Mouse (Mus musculus): Measurements from ENCODE around the gene Ptpn5. TPM values are rescaled to one million over a fixed set of nuclear protein-coding genes. Genes with fewer than 3 reads are reported as not detected.
A peak's percentile ranks its signal among the peaks of the same experiment; 100 is the strongest.

Gene Ptpn5
- total RNA-seq, 2 experiments from 2014 or later, result 2.0 to 2.1 TPM

- no peak for DNase-seq (ENCODE audit: low spot score in 2 of 2)
Measured at GRCm38 (mm10) chr7:47112036-47112435, 21.4 kb downstream of the Ptpn5 start.

- DNase-seq (ENCODE audit: low spot score in 2 of 2), result no peak
Measured at GRCm38 (mm10) chr7:47111121-47111520, 22.4 kb downstream of the Ptpn5 start.

- DNase-seq (ENCODE audit: low spot score in 2 of 2), result no peak
Measured at GRCm38 (mm10) chr7:47110511-47110910, 23.0 kb downstream of the Ptpn5 start.

- no peak for DNase-seq (ENCODE audit: low spot score in 2 of 2)
Measured at GRCm38 (mm10) chr7:47108779-47109189, 24.7 kb downstream of the Ptpn5 start.

- no peak for DNase-seq (ENCODE audit: low spot score in 2 of 2)
Measured at GRCm38 (mm10) chr7:47106949-47107348, 26.5 kb downstream of the Ptpn5 start.

GRCm38 (mm10) chr7:47103671-47104414 lies 29.6 kb downstream of the Ptpn5 start:
- DNase-seq (ENCODE audit: low spot score in 2 of 2), result no peak

- no peak for DNase-seq (ENCODE audit: low spot score in 2 of 2)
Measured at GRCm38 (mm10) chr7:47102970-47103369, 30.5 kb downstream of the Ptpn5 start.

GRCm38 (mm10) chr7:47100615-47101014 lies 32.9 kb downstream of the Ptpn5 start:
- DNase-seq (ENCODE audit: low spot score in 2 of 2), result no peak

- DNase-seq (ENCODE audit: low spot score in 2 of 2), result no peak
Measured at GRCm38 (mm10) chr7:47099306-47099705, 34.2 kb downstream of the Ptpn5 start.

- no peak for DNase-seq (ENCODE audit: low spot score in 2 of 2)
Measured at GRCm38 (mm10) chr7:47098044-47098443, 35.4 kb downstream of the Ptpn5 start.

GRCm38 (mm10) chr7:47094969-47095368 lies 38.5 kb downstream of the Ptpn5 start:
- no peak for DNase-seq (ENCODE audit: low spot score in 2 of 2)

- no peak for DNase-seq (ENCODE audit: low spot score in 2 of 2)
Measured at GRCm38 (mm10) chr7:47093935-47094334, 39.5 kb downstream of the Ptpn5 start.

GRCm38 (mm10) chr7:47085075-47085474 lies 48.4 kb downstream of the Ptpn5 start:
- no peak for DNase-seq (ENCODE audit: low spot score in 2 of 2)

GRCm38 (mm10) chr7:47081277-47081676 lies 52.2 kb downstream of the Ptpn5 start:
- peak; percentile 38 to 63 for DNase-seq (ENCODE audit: low spot score in 2 of 2)

- no peak for DNase-seq (ENCODE audit: low spot score in 2 of 2)
Measured at GRCm38 (mm10) chr7:47080868-47081267, 52.6 kb downstream of the Ptpn5 start.

GRCm38 (mm10) chr7:47077451-47077850 lies 56.0 kb downstream of the Ptpn5 start:
- no peak for DNase-seq (ENCODE audit: low spot score in 2 of 2)

- no peak for DNase-seq (ENCODE audit: low spot score in 2 of 2)
Measured at GRCm38 (mm10) chr7:47076729-47077128, 56.8 kb downstream of the Ptpn5 start.

- no peak for DNase-seq (ENCODE audit: low spot score in 2 of 2)
Measured at GRCm38 (mm10) chr7:47076193-47076592, 57.3 kb downstream of the Ptpn5 start.

- no peak for DNase-seq (ENCODE audit: low spot score in 2 of 2)
Measured at GRCm38 (mm10) chr7:47073536-47074521, 59.7 kb downstream of the Ptpn5 start.

- DNase-seq (ENCODE audit: low spot score in 2 of 2), result no peak
Measured at GRCm38 (mm10) chr7:47072551-47072950, 60.9 kb downstream of the Ptpn5 start.

GRCm38 (mm10) chr7:47067879-47068278 lies 65.6 kb downstream of the Ptpn5 start:
- DNase-seq (ENCODE audit: low spot score in 2 of 2), result no peak

- DNase-seq (ENCODE audit: low spot score in 2 of 2), result no peak
Measured at GRCm38 (mm10) chr7:47066942-47067341, 66.5 kb downstream of the Ptpn5 start.
